In genomic region chr3:114464546-114464888, GRCm38 (mm10) we compare ENCODE assay signal across 23 mouse cellular contexts.
DNase-seq lines count a peak whose midpoint lies in the region; ATAC-seq and TF ChIP-seq lines count a peak whose summit lies in the region.
"Had no signal": no experiment of that assay in that cellular context is flagged by ENCODE, and none has a peak within 500 bp of the region (broad histone marks: within the 10 kb centered on the region; RNA-seq: fewer than 3 reads in every experiment).

No protein-coding gene starts in this region.

- H3K9me3 ChIP-seq in midbrain, embryonic 11.5 days (ENCODE audit: control insufficient read depth, low read length) = no peaks in the 10 kb centered on the region
- no peaks in the 10 kb centered on the region for H3K9me3 ChIP-seq in midbrain, embryonic 10.5 days (replicated peaks)
- no peaks in the 10 kb centered on the region for H3K9me3 ChIP-seq in midbrain, embryonic 13.5 days
- no peaks in the 10 kb centered on the region for H3K9me3 ChIP-seq in midbrain, embryonic 15.5 days
- H3K9me3 ChIP-seq in midbrain, postnatal 0 days (ENCODE audit: low read length) = no peaks in the 10 kb centered on the region
- H3K9me3 ChIP-seq: embryonic facial prominence, embryonic 13.5 days; embryonic facial prominence, embryonic 15.5 days; forebrain, embryonic 10.5 days; forebrain, embryonic 12.5 days had no signal

- no peak overlapping the region for H3K27ac ChIP-seq in midbrain, embryonic 11.5 days (ENCODE audit: low read depth, low read length)
- H3K27ac ChIP-seq in midbrain, embryonic 10.5 days (replicated peaks) = no peak overlapping the region
- peak overlapping the region; percentile 42 for H3K27ac ChIP-seq in midbrain, embryonic 13.5 days
- peak overlapping the region; percentile 72; the same call in 1 of the 2 replicates for H3K27ac ChIP-seq in midbrain, embryonic 15.5 days
- H3K27ac ChIP-seq in midbrain, postnatal 0 days (ENCODE audit: low read depth, low read length) = no peak overlapping the region
- H3K27ac ChIP-seq: embryonic facial prominence, embryonic 13.5 days; embryonic facial prominence, embryonic 15.5 days; forebrain, embryonic 10.5 days; forebrain, embryonic 12.5 days had no signal

- H3K36me3 ChIP-seq in midbrain, embryonic 11.5 days (ENCODE audit: control insufficient read depth, insufficient read depth, low read length) = no peaks in the 10 kb centered on the region
- no peaks in the 10 kb centered on the region for H3K36me3 ChIP-seq in midbrain, embryonic 10.5 days
- no peaks in the 10 kb centered on the region for H3K36me3 ChIP-seq in midbrain, embryonic 13.5 days
- H3K36me3 ChIP-seq in midbrain, embryonic 15.5 days (replicated peaks) = no peaks in the 10 kb centered on the region
- H3K36me3 ChIP-seq in midbrain, postnatal 0 days (ENCODE audit: insufficient read depth, low read length) = no peaks in the 10 kb centered on the region
- H3K36me3 ChIP-seq: embryonic facial prominence, embryonic 13.5 days; embryonic facial prominence, embryonic 15.5 days; forebrain, embryonic 10.5 days; forebrain, embryonic 12.5 days had no signal

- no peaks in the 10 kb centered on the region for H3K27me3 ChIP-seq in midbrain, embryonic 11.5 days (ENCODE audit: control insufficient read depth, insufficient read depth, low read length)
- no peaks in the 10 kb centered on the region for H3K27me3 ChIP-seq in midbrain, embryonic 10.5 days (ENCODE audit: low read depth, poor library complexity, severe bottlenecking)
- H3K27me3 ChIP-seq in midbrain, embryonic 13.5 days = no peaks in the 10 kb centered on the region
- H3K27me3 ChIP-seq in midbrain, embryonic 15.5 days (replicated peaks) = no peaks in the 10 kb centered on the region
- H3K27me3 ChIP-seq in midbrain, postnatal 0 days (ENCODE audit: insufficient read depth, low read length) = no peaks in the 10 kb centered on the region
- H3K27me3 ChIP-seq: embryonic facial prominence, embryonic 13.5 days; embryonic facial prominence, embryonic 15.5 days; forebrain, embryonic 12.5 days had no signal

- ATAC-seq in midbrain, embryonic 11.5 days (ENCODE audit: low FRiP score) = 0 out of 2 replicates have a peak, but pooled peaks have one; percentile 65
- ATAC-seq in midbrain, embryonic 13.5 days = 0 out of 2 replicates have a peak, but pooled peaks have one; percentile 53
- 0 out of 2 replicates have a peak, but pooled peaks have one; percentile 57 for ATAC-seq in midbrain, embryonic 15.5 days (replicated peaks)
- no peak for ATAC-seq in midbrain, postnatal 0 days (ENCODE audit: low FRiP score)
- ATAC-seq: forebrain, embryonic 14.5 days had no signal

- TF ChIP-seq CTCF in midbrain, postnatal 0 days (IDR thresholded peaks at IDR 0.05) = peak; percentile 12; the same call in 1 of the 2 replicates

- no peak overlapping the region for H3K4me3 ChIP-seq in midbrain, embryonic 11.5 days (ENCODE audit: low read depth, low read length)
- H3K4me3 ChIP-seq in midbrain, embryonic 10.5 days = no peak overlapping the region
- no peak overlapping the region for H3K4me3 ChIP-seq in midbrain, embryonic 13.5 days (replicated peaks)
- H3K4me3 ChIP-seq in midbrain, embryonic 15.5 days = no peak overlapping the region
- H3K4me3 ChIP-seq in midbrain, postnatal 0 days (ENCODE audit: low read depth, low read length) = no peak overlapping the region
- H3K4me3 ChIP-seq: embryonic facial prominence, embryonic 13.5 days; embryonic facial prominence, embryonic 15.5 days; erythroblast, embryonic 14.5 days; forebrain, embryonic 10.5 days; forebrain, embryonic 12.5 days had no signal

- DNase-seq in midbrain, embryonic 11.5 days (ENCODE audit: low spot score, missing footprints) = no peak
- no peak for DNase-seq in midbrain, embryonic 10.5 days (ENCODE audit: low spot score)
- no peak for DNase-seq in midbrain, postnatal 0 days (ENCODE audit: low spot score)
- no peak for DNase-seq in cerebellum, postnatal 4 days (ENCODE audit: low spot score in 2 of 2)
- DNase-seq in liver = no peak
- DNase-seq in ovary, postnatal 14 days (ENCODE audit: low spot score) = no peak
- DNase-seq: adrenal gland, adult 8-10 months; adrenal gland, postnatal 14 days; adrenal gland, postnatal 36 days; cerebellum, adult 11-12 months; cerebellum, adult 2 months; cerebellum, adult 9-10 months; cerebellum, postnatal 10 days; cerebellum, postnatal 25 days; embryo, embryonic 11 days had no signal

- no peak overlapping the region for H3K9ac ChIP-seq in midbrain, embryonic 11.5 days (ENCODE audit: low read length)
- H3K9ac ChIP-seq in midbrain, embryonic 13.5 days (replicated peaks) = no peak overlapping the region
- no peak overlapping the region for H3K9ac ChIP-seq in midbrain, embryonic 15.5 days
- H3K9ac ChIP-seq in midbrain, postnatal 0 days (replicated peaks; ENCODE audit: low read length, poor library complexity, severe bottlenecking) = no peak overlapping the region
- H3K9ac ChIP-seq: embryonic facial prominence, embryonic 13.5 days; embryonic facial prominence, embryonic 15.5 days; forebrain, embryonic 12.5 days had no signal

- 67% methylated on average over 2 of the region's 2 CpGs for WGBS in midbrain, embryonic 11.5 days
- 72% methylated on average over 2 of the region's 2 CpGs for WGBS in midbrain, embryonic 10.5 days
- WGBS in midbrain, embryonic 13.5 days = 73% methylated on average over 2 of the region's 2 CpGs
- 69% methylated on average over 2 of the region's 2 CpGs for WGBS in midbrain, embryonic 15.5 days
- 70% methylated on average over 2 of the region's 2 CpGs for WGBS in midbrain, postnatal 0 days

- no peaks in the 10 kb centered on the region; the same call in 1 of the 2 replicates for H3K4me1 ChIP-seq in midbrain, embryonic 11.5 days (ENCODE audit: control insufficient read depth, insufficient read depth, low read length)
- peaks cover 9% of the 10 kb centered on the region; the same call in 1 of the 2 replicates for H3K4me1 ChIP-seq in midbrain, embryonic 10.5 days
- no peaks in the 10 kb centered on the region for H3K4me1 ChIP-seq in midbrain, embryonic 13.5 days (replicated peaks)
- peaks cover 11% of the 10 kb centered on the region for H3K4me1 ChIP-seq in midbrain, embryonic 15.5 days
- H3K4me1 ChIP-seq in midbrain, postnatal 0 days (ENCODE audit: insufficient read depth, low read length) = 0 out of 2 replicates have a peak, but pooled peaks cover 3% of the 10 kb centered on the region
- H3K4me1 ChIP-seq: embryonic facial prominence, embryonic 13.5 days; embryonic facial prominence, embryonic 15.5 days; forebrain, embryonic 10.5 days; forebrain, embryonic 12.5 days had no signal

- H3K4me2 ChIP-seq in midbrain, embryonic 11.5 days = no peak overlapping the region
- H3K4me2 ChIP-seq in midbrain, embryonic 13.5 days (replicated peaks) = no peak overlapping the region
- no peak overlapping the region for H3K4me2 ChIP-seq in midbrain, embryonic 15.5 days
- H3K4me2 ChIP-seq in midbrain, postnatal 0 days (ENCODE audit: low read depth, low read length, poor library complexity, severe bottlenecking) = no peak overlapping the region
- H3K4me2 ChIP-seq: embryonic facial prominence, embryonic 13.5 days; embryonic facial prominence, embryonic 15.5 days; forebrain, embryonic 12.5 days had no signal

Comparison
In these comparisons a context has a peak if more than half of its experiments do, and no peak if none do; other contexts are left out.
1. H3K27ac ChIP-seq: peak in midbrain, embryonic 13.5 days (single experiment) and midbrain, embryonic 15.5 days (single experiment); none in midbrain, embryonic 11.5 days (single experiment), midbrain, embryonic 10.5 days (single experiment) and midbrain, postnatal 0 days (single experiment).